Mouse (Mus musculus) liver, embryonic 11.5 days (tissue): ENCODE measurements at regions not wholly inside any gene's neighbourhood (a gene's known extent, or its start where the extent isn't known, plus 50 kb on each side); places are given as distances from the start of the nearest gene placed in this dataset.

Experiments used
- ATAC-seq: fragments of 200-750 bp; cut with Nextera tagmentation; replicated peaks from 2 replicates; pipeline ENCODE4 v1.8.0; 2017; ENCODE audit warnings: moderate number of reproducible peaks, mild to moderate bottlenecking, moderate TSS enrichment, moderate library complexity; ENCODE audit not compliant: low FRiP score
- DNase-seq: peaks from one replicate; pipeline ENCODE4 v3.0.0-alpha.2; 2017; ENCODE audit warnings: low spot score
- H3K27ac ChIP-seq: fragments of 300-500 bp; sonication (generic); 2 replicates; pipeline ENCODE4 v1.5.1; 2014; ENCODE audit warnings: mild to moderate bottlenecking, low read depth, low read length, control low read depth
- H3K27me3 ChIP-seq: fragments of 300-500 bp; sonication (generic); replicated peaks from 2 replicates; pipeline ENCODE4 v1.6.1; 2014; ENCODE audit warnings: low read length, mixed read lengths; ENCODE audit not compliant: control insufficient read depth, insufficient read depth
- H3K36me3 ChIP-seq: fragments of 300-500 bp; sonication (generic); 2 replicates; pipeline ENCODE4 v1.6.1; 2014; ENCODE audit warnings: mild to moderate bottlenecking, low read length, moderate library complexity, mixed read lengths; ENCODE audit not compliant: control insufficient read depth, insufficient read depth
- H3K4me1 ChIP-seq: fragments of 300-500 bp; sonication (generic); replicated peaks from 2 replicates; pipeline ENCODE4 v1.6.1; 2014; ENCODE audit warnings: low read length, mixed read lengths; ENCODE audit not compliant: control insufficient read depth, insufficient read depth
- H3K4me2 ChIP-seq: fragments of 300-500 bp; sonication (generic); 2 replicates; pipeline ENCODE4 v1.6.1; 2014; ENCODE audit warnings: mild to moderate bottlenecking, control low read depth, moderate library complexity
- H3K4me3 ChIP-seq: fragments of 300-500 bp; sonication (generic); 2 replicates; pipeline ENCODE4 v1.5.1; 2014; ENCODE audit warnings: low read depth, low read length, control low read depth
- H3K9ac ChIP-seq: fragments of 300-500 bp; sonication (generic); 2 replicates; pipeline ENCODE4 v1.6.1; 2014; ENCODE audit warnings: low read depth, low read length, control low read depth
- H3K9me3 ChIP-seq: fragments of 300-500 bp; sonication (generic); 2 replicates; pipeline ENCODE4 v1.6.1; 2016; ENCODE audit warnings: low read length, inconsistent platforms, mixed read lengths; ENCODE audit not compliant: control insufficient read depth
- WGBS: fragments of 180-500 bp; shearing (Covaris S2); extraction: QIAGEN DNeasy Blood & Tissue Kit; methylation state at CpG from one replicate; pipeline ENCODE4 v1.1.7; 2014; 5-methylcytosine and 5-hydroxymethylcytosine counted together

DNA sequence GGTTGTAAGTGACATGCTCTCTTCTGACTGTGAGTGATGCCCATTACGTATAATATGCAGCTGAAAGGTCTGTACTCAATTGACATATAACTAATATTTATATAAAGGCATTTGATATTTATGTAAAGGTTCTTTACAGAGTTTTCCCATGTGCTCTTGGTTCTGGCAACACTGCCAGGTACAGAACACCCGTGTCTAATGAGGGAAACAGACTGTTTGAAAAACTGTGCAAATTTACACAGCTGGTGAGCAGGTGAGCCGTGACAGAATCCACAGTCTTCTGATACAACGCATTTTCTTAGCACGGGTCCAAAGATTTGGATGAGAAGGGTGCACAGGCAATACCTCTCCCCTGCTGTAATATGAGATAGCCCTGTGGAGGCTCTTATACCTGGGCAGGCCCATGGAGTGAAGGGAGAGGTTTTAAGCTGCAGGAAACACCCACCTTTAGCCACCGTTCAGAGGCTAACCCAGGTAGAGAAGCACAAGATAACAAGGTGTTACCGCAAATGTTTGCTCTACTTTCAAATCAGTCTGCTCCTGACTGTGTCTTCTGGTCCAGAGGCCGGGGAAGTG, 161.0 kb downstream of the Foxo1 start:
- ATAC-seq (no peak), DNase-seq (no peak)

DNA sequence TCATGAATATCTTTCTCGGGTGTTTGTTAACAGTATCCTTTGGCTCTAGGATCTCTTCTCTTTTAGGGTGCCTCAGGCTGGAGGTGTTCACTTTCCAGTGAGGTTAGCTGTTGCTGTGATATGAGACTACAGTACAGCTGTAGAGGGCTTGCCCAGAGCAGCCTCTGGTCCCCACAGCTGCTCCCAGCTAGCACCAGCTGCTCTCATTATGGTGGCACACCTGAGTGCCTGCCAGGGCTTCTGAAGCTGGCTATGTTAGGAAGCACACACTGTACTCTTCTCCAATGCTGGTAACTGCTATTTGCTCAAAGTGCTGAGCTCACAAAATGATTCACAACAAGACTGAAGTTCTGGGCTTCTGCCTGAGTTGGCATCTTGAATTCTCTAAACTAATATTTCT, 154.7 kb downstream of the Foxo1 start:
- Histone ChIP-seq H3K4me3 (no peak overlapping the region), H3K36me3 (no peaks in the 10 kb centered on the region), H3K27me3 (no peaks in the 10 kb centered on the region), H3K27ac (no peak overlapping the region), H3K4me2 (no peak overlapping the region), H3K4me1 (no peaks in the 10 kb centered on the region), H3K9ac (no peak overlapping the region), H3K9me3 (no peaks in the 10 kb centered on the region)
- WGBS: 73% methylated on average over 1 of the region's 1 CpGs
- ATAC-seq: no peak
- DNase-seq: no peak

More for the DNA sequence above, 161.0 kb downstream of the Foxo1 start:
- Histone ChIP-seq H3K27me3 (no peaks in the 10 kb centered on the region), H3K9ac (no peak overlapping the region), H3K4me1 (no peaks in the 10 kb centered on the region), H3K36me3 (no peaks in the 10 kb centered on the region), H3K27ac (no peak overlapping the region), H3K4me2 (no peak overlapping the region), H3K9me3 (no peaks in the 10 kb centered on the region), H3K4me3 (no peak overlapping the region)
- 72% methylated on average over 8 of the region's 8 CpGs for WGBS

DNA sequence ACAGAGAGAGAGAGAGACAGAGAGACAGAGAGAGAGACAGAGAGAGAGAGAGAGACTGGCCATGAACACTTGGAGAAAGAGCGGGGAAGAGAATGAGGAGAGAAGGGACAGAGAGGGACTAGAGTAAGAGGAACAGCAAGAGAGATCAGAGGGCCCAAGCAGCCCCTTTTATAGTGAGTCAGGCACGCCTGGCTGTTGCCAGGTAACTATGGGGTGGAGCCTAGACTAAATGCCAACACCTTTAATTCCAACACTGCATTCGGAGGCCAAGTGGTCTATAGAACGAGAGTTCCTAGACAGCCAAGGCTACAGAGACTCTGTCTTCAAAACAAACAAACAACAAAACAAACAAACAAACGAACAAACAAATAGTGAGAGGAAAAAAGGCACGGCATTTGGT, 148.1 kb downstream of the Foxo1 start:
- 59% methylated on average over 6 of the region's 6 CpGs for WGBS
- no peak overlapping the region for H3K4me2 ChIP-seq
- H3K36me3 ChIP-seq: no peaks in the 10 kb centered on the region
- H3K9ac ChIP-seq: no peak overlapping the region
- H3K4me3 ChIP-seq: no peak overlapping the region
- H3K4me1 ChIP-seq: no peaks in the 10 kb centered on the region; the same call in 1 of the 2 replicates
- no peak for ATAC-seq
- DNase-seq: no peak
- H3K27ac ChIP-seq: no peak overlapping the region
- no peaks in the 10 kb centered on the region for H3K27me3 ChIP-seq
- H3K9me3 ChIP-seq: no peaks in the 10 kb centered on the region

DNA sequence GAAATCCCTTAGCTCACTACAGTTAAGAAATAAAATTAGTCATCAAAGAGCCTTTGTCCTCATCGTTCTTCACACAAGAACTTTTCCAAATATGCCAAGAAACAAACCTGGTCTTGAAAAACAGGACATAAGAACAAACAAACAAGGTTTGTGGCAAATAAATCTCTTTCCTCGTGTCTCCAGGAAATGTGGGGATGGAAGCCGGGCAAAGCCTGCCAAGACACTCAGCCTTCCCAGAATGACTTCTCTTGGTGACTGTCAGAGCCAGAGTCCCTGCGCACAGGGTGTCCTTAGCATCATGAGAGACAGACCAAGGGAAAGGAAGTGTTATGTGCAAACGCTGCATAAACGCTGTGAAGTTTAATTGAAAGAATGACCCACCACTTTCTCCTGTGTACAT, 147.2 kb downstream of the Foxo1 start:
- Histone ChIP-seq H3K27ac (no peak overlapping the region), H3K4me1 (no peaks in the 10 kb centered on the region; the same call in 1 of the 2 replicates), H3K27me3 (no peaks in the 10 kb centered on the region), H3K9me3 (no peaks in the 10 kb centered on the region), H3K9ac (no peak overlapping the region), H3K36me3 (no peaks in the 10 kb centered on the region), H3K4me3 (no peak overlapping the region), H3K4me2 (no peak overlapping the region)
- ATAC-seq: no peak
- WGBS: 29% methylated on average over 6 of the region's 6 CpGs
- DNase-seq: no peak

DNA sequence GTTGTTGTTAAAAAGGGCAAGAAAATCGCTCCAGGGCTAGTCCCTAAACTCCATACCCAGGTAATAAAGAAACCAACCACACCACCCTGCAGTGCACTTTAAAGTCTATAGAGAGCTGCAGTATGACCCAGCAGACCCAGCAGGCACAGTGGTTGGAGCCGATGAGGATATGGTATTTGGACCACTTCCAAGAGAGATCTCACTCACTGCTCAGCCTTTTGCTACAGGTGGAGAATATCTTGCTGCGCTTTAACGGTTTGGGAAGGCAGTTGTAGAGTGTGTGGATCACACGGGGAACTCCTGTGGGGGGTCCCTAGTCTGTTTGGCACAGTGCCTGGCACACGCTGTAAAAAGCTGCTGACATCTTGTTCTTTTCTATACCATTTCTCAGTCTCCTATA, 145.9 kb downstream of the Foxo1 start:
- DNase-seq: no peak
- Histone ChIP-seq H3K9me3 (no peaks in the 10 kb centered on the region), H3K36me3 (no peaks in the 10 kb centered on the region), H3K27ac (no peak overlapping the region), H3K4me1 (no peaks in the 10 kb centered on the region; the same call in 1 of the 2 replicates), H3K9ac (no peak overlapping the region), H3K4me2 (no peak overlapping the region), H3K27me3 (no peaks in the 10 kb centered on the region), H3K4me3 (no peak overlapping the region)
- WGBS: 54% methylated on average over 6 of the region's 6 CpGs
- no peak for ATAC-seq

DNA sequence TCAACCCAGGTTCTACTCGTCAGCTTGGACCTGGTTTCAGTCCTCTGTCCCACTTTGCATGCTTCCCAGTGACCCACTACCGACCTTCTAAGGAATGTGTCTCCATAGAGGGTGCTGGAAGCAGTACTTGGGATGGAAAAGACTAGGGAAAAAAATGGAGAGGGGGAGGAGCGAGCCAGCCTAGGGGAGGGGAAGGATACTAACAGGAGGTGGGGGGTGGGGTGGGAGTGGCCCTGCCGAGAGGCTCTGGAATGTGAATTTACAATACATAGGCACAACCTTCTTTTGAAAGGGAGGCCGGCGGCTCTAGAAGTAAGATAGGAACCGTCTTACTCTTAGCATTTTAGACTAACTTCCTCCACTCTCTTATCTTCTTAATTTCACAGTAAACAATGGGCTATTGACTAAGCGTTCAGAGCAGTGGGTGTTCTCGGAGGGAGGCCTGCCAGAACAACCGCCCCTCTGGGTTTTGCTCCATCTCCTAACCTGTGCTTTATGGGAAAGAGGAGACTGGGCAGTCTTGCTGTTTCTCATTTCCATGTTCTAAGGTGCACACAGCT, 145.1 kb downstream of the Foxo1 start:
- H3K9ac ChIP-seq: no peak overlapping the region
- no peaks in the 10 kb centered on the region for H3K36me3 ChIP-seq
- ATAC-seq: no peak
- DNase-seq: no peak
- H3K27me3 ChIP-seq: no peaks in the 10 kb centered on the region
- H3K27ac ChIP-seq: no peak overlapping the region
- H3K4me2 ChIP-seq: 0 out of 2 replicates have a peak overlapping the region, but pooled peaks have one; percentile 8
- H3K4me1 ChIP-seq: no peaks in the 10 kb centered on the region; the same call in 1 of the 2 replicates
- no peaks in the 10 kb centered on the region for H3K9me3 ChIP-seq
- H3K4me3 ChIP-seq: no peak overlapping the region
- 17% methylated on average over 10 of the region's 10 CpGs for WGBS

DNA sequence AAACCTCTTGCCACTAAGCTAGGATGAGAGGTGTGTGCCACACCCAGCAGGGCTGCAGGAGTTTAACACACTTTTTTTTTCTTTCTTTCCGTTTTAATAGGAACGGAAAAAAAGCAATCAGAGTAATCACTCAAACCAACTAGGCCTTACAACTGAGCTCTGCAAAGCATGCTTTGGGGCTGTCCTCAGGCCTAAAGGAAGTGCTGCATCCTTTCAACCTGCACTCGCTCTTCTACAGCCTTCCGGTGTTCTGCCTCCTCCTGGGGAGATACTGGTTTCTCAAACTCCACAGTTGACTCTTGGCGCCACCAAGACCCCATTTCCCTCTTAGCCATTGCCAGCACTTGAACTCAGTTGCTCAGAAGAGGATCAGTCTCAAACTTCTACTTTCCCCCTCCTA, 143.2 kb downstream of the Foxo1 start:
- Histone ChIP-seq H3K36me3 (no peaks in the 10 kb centered on the region), H3K27me3 (no peaks in the 10 kb centered on the region), H3K9ac (no peak overlapping the region), H3K4me3 (no peak overlapping the region), H3K27ac (no peak overlapping the region), H3K4me2 (no peak overlapping the region), H3K9me3 (no peaks in the 10 kb centered on the region), H3K4me1 (no peaks in the 10 kb centered on the region; the same call in 1 of the 2 replicates)
- 75% methylated on average over 5 of the region's 5 CpGs for WGBS
- DNase-seq (no peak), ATAC-seq (no peak)

DNA sequence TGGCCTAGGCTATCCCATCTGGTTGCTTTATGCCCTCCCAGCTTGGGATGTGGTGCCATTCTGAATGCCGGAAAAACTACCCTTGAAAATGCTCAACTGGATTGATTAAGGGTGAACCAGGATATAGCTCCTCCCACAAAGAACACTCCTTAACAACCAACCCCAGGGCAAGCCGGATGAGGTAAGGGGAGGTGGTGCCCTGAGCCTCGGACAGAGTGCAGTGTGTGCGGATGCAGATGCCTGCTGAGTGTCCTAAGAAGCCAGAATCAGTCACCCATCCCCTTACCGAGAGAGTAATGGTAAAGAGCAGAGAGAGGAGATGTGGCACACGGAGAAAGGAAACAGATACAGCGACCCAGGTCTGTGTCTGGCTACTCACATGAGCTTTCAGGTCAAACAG, 141.3 kb downstream of the Foxo1 start:
- Histone ChIP-seq H3K9ac (no peak overlapping the region), H3K27ac (no peak overlapping the region), H3K4me3 (no peak overlapping the region), H3K4me2 (no peak overlapping the region), H3K4me1 (no peaks in the 10 kb centered on the region; the same call in 1 of the 2 replicates), H3K9me3 (no peaks in the 10 kb centered on the region), H3K27me3 (no peaks in the 10 kb centered on the region), H3K36me3 (no peaks in the 10 kb centered on the region)
- ATAC-seq: no peak
- WGBS: 65% methylated on average over 7 of the region's 7 CpGs
- no peak for DNase-seq

DNA sequence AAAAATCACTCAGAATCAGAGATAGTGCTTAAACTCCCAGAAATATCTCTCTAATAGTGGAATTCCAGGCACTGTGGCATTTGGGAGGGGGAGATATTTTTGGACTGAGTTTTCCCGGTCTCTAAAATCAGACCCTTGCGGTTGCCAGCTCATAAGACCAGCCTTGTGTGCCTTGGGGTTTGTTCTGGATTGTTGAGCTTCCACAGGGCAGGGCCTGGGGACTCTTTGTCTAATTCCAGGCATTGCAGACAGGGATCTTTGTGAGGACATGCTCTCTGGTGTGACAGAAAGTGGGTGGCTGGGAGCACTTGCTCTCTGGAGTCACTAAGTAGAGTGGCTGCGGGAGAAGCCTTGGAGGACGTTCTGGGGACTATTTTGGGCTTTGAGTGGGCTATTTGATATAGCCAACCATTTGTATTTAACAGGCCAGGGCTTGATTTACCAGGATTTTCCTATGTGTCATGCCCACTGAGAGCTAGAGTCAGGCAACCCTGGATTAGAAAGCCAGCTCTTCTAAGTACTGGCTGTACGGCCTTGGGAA, 138.7 kb downstream of the Foxo1 start:
- 78% methylated on average over 5 of the region's 5 CpGs for WGBS
- no peak for ATAC-seq
- H3K27ac ChIP-seq: no peak overlapping the region

More for the DNA sequence above, 138.7 kb downstream of the Foxo1 start:
- Histone ChIP-seq H3K4me1 (no peaks in the 10 kb centered on the region; the same call in 1 of the 2 replicates), H3K4me2 (no peak overlapping the region), H3K36me3 (no peaks in the 10 kb centered on the region), H3K9me3 (no peaks in the 10 kb centered on the region), H3K27me3 (no peaks in the 10 kb centered on the region), H3K4me3 (no peak overlapping the region), H3K9ac (no peak overlapping the region)
- no peak for DNase-seq
